Mouse (Mus musculus) ES-E14 (cell line): ENCODE measurements around the gene Nudc. TPM values are rescaled to one million over a fixed set of nuclear protein-coding genes. Genes with fewer than 3 reads are reported as not detected.

Experiments
- DNase-seq: peaks from one replicate; pipeline ENCODE4 v3.0.0-alpha.2; 2013; ENCODE audit warnings: low read depth, low spot score
- H3K27ac ChIP-seq: 2 replicates; pipeline ENCODE4 v1.5.1; 2012; ENCODE audit warnings: low read depth, mild to moderate bottlenecking, low read length, moderate library complexity, mixed read lengths; ENCODE audit not compliant: poor library complexity, insufficient read depth, severe bottlenecking
- H3K36me3 ChIP-seq: 2 replicates; pipeline ENCODE4 v1.6.1; 2012; ENCODE audit warnings: mild to moderate bottlenecking, low read length, moderate library complexity, mixed read lengths; ENCODE audit not compliant: control insufficient read depth, poor library complexity, insufficient read depth, severe bottlenecking
- H3K4me1 ChIP-seq, 2 experiments: fragments of 150-350 bp in 1 of 2; sonication (generic) in 1 of 2; 2 replicates each; pipeline ENCODE4 v1.6.1; 2012; ENCODE audit warnings: low read length in 2 of 2, mild to moderate bottlenecking in 1 of 2, mixed read lengths in 1 of 2; ENCODE audit not compliant: control insufficient read depth in 2 of 2, insufficient read depth in 2 of 2, poor library complexity in 1 of 2
- H3K4me3 ChIP-seq, 2 experiments: fragments of 150-350 bp in 1 of 2; sonication (generic) in 1 of 2; 2 replicates each; pipeline ENCODE4 v1.5.1; 2012; ENCODE audit warnings: low read length in 2 of 2, low read depth in 1 of 2, mild to moderate bottlenecking in 1 of 2, mixed read lengths in 1 of 2; ENCODE audit not compliant: insufficient read depth in 1 of 2, poor library complexity in 1 of 2, severe bottlenecking in 1 of 2
- H3K9ac ChIP-seq: 2 replicates; pipeline ENCODE4 v1.6.1; 2012; ENCODE audit warnings: low read depth, mild to moderate bottlenecking, low read length, mixed read lengths; ENCODE audit not compliant: poor library complexity, insufficient read depth, severe bottlenecking
- H3K9me3 ChIP-seq: fragments of 150-350 bp; sonication (generic); 2 replicates; pipeline ENCODE4 v1.6.1; 2012; ENCODE audit warnings: low read depth, mild to moderate bottlenecking, low read length; ENCODE audit not compliant: control insufficient read depth, insufficient read depth
- CHD2 ChIP-seq: IDR thresholded peaks from 2 replicates; pipeline ENCODE4 v1.6.1; 2014; ENCODE audit warnings: mild to moderate bottlenecking, low read depth, low read length, inconsistent platforms
- HCFC1 ChIP-seq: IDR thresholded peaks from 2 replicates; pipeline ENCODE4 v1.6.1; 2012; ENCODE audit warnings: low read length, inconsistent platforms, borderline replicate concordance; ENCODE audit not compliant: insufficient read depth
- MAFK ChIP-seq: IDR thresholded peaks from 2 replicates; pipeline ENCODE4 v1.6.1; 2014; ENCODE audit warnings: mild to moderate bottlenecking, low read depth, low read length, inconsistent platforms; ENCODE audit not compliant: insufficient read depth
- ZC3H11A ChIP-seq: IDR thresholded peaks from 2 replicates; pipeline ENCODE4 v1.6.1; 2012; ENCODE audit warnings: low read depth, mild to moderate bottlenecking, inconsistent platforms, low read length, borderline replicate concordance
- ZNF384 ChIP-seq: IDR thresholded peaks from 2 replicates; pipeline ENCODE4 v1.6.1; 2012; ENCODE audit warnings: low read depth, low read length, inconsistent platforms
- in situ Hi-C, 2 experiments: fragments of 600-800 bp; cut with MboI; formaldehyde crosslinking; loops; one replicate each; pipeline ENCODE4 v1.15.1; 2025; ENCODE audit warnings: low sequenced_read_pairs in 2 of 2, inconsistent platforms in 1 of 2; ENCODE audit not compliant: unreplicated experiment in 2 of 2
- total RNA-seq: library from RNA; depleted of rRNA; stranded (reverse); fragments of 300-350 nt; gene quantifications from 2 replicates; pipeline ENCODE4 v1.2.3, GENCODE M21; 2012

Nudc gene
- total RNA-seq, 1 experiment = 358 TPM

DNA sequence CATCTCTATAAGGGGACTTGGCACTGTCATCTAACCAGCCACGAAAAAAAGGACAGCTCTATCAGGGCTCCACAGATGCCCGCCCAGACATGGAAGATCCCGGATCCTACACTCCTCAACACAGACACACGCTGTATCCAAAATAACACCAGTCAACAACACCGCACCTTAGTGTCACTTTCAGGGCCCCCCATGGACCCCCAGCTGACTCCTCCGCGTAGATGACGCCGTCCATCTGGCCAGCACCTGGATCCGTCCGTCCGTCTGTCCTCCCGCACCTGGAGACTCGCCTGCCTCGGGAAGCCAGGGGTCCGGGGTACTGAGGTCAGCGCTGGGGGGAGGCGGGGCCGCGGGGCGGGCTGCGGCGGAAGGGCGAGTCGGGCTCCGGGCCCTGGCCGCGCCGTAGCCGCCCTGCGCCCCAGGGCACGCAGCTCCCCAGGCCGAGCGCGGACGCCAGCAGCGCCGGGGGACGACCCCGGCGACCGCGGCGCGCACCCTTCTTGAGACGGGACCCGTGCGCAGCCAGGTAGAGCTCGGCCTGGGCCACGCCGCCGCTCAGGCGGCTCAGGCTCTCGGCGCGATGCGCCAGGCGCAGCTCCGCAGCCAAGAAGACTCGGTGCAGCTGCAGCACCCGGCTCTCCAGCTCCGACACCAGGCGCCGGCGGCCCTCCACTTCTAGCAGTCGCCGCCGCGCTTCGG lies 48.2 kb downstream of the Nudc start:
- H3K27ac ChIP-seq = no peak overlapping the region
- DNase-seq = no peak
- H3K9me3 ChIP-seq = no peaks in the 10 kb centered on the region
- in situ Hi-C loops = no loop called here
- peak overlapping the region; percentile 78 for H3K9ac ChIP-seq
- no peak for TF ChIP-seq ZC3H11A
- TF ChIP-seq MAFK = no peak
- TF ChIP-seq CHD2 = no peak
- TF ChIP-seq HCFC1 = no peak
- TF ChIP-seq ZNF384 = no peak
- H3K4me3 ChIP-seq = peak overlapping the region; percentile 79 to 82
- H3K36me3 ChIP-seq = no peaks in the 10 kb centered on the region
- peaks cover 4 to 11% of the 10 kb centered on the region in 2 experiments; a peak in 1 of 4 replicates for H3K4me1 ChIP-seq

DNA sequence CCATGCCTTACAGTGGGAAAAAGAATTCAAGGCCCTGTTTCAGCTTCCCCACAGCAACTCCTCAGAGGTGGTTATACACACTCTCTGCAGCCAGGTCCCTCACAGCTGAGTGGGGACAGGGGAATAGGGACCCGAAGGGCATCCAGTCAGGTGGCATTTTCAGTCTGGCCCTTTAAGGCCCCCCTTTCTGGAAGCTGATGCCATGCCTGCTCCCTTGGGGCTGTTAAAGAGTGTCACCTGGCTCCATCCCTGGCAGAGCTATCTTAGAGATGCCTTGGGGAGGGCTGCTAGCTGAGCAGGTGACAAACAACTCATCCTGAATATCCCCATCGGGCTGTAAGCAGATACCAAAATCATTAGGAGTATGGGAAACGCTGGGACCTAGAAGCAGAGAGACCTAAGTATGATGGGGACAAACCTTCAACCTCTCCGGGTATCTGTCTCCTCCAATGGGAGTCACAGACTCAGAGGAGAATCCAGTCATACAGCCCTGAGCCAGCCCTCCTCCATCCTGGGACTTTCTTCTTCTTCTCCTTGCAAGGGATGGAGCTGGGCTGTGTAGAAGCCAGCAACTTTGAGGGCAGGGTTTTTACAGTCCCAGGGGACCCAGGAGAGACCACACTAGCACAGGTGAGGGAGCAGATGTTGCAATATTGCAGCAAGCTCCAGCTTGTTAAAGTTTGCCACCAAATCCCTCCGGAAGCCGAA lies 48.9 kb downstream of the Nudc start:
- H3K9ac ChIP-seq = peak overlapping the region; percentile 78; the same call in 1 of the 2 replicates
- peaks cover 3 to 11% of the 10 kb centered on the region in 2 experiments; a peak in 1 of 4 replicates for H3K4me1 ChIP-seq
- in situ Hi-C loops = no loop called here
- H3K4me3 ChIP-seq = peak overlapping the region; percentile 79 to 82
- TF ChIP-seq CHD2 (no peak), HCFC1 (no peak), ZNF384 (no peak), ZC3H11A (no peak), MAFK (no peak)
- H3K36me3 ChIP-seq = no peaks in the 10 kb centered on the region
- no peak overlapping the region for H3K27ac ChIP-seq
- no peak for DNase-seq
- H3K9me3 ChIP-seq = no peaks in the 10 kb centered on the region

DNA sequence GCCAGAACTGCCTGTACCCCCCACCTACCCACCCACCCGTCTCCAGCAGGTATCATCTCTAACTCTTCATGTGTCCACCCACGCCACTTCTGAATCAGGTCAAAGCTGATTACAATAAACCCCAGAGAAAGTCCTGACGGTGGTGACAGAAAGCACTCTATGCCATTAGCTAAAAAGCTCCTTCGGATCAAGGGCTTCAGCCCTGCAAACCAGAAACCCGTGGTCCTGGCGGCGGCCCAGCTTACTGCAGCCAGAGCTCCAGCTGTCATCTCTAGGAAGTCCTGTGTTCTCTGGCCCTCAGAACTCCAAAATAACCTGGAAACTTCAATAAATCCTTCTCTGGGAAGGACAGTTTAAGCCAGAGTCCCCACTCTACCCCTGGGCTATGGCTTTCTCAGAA lies 50.1 kb downstream of the Nudc start:
- in situ Hi-C loops = no loop called here
- Histone ChIP-seq H3K27ac (no peak overlapping the region), H3K4me1 (peaks cover 3 to 17% of the 10 kb centered on the region in 2 experiments; a peak in 1 of 4 replicates), H3K36me3 (no peaks in the 10 kb centered on the region), H3K9ac (no peak overlapping the region), H3K9me3 (no peaks in the 10 kb centered on the region), H3K4me3 (no peak overlapping the region)
- no peak for DNase-seq
- no peak for TF ChIP-seq ZC3H11A
- no peak for TF ChIP-seq HCFC1
- no peak for TF ChIP-seq ZNF384
- TF ChIP-seq MAFK = no peak
- TF ChIP-seq CHD2 = no peak

DNA sequence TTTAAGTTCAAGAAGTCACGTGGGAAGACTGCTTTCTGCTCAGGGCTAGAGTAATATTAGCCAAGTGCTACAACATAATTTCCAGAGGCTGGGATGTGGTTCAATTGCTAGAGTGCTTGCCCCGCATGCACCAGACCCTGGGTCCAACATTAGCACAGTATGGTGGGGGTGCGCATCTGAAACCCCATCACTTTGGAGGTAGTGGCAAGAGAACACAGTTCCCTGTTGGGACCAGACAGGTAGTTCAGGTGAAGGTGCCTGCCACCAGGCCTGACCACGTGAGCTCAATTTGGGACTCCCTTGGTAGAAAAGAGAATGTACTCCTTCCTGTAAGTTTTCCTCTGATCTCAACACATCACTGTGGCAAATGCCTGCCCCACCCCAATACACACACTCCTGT lies 50.9 kb downstream of the Nudc start:
- Histone ChIP-seq H3K27ac (no peak overlapping the region), H3K4me3 (no peak overlapping the region), H3K4me1 (peaks cover 3 to 17% of the 10 kb centered on the region in 2 experiments; a peak in 1 of 4 replicates), H3K36me3 (no peaks in the 10 kb centered on the region), H3K9ac (no peak overlapping the region), H3K9me3 (no peaks in the 10 kb centered on the region)
- in situ Hi-C loops = no loop called here
- DNase-seq = no peak
- TF ChIP-seq ZC3H11A (no peak), HCFC1 (no peak), MAFK (no peak), ZNF384 (no peak), CHD2 (no peak)
